Mouse (Mus musculus) c-Kit-negative CD71-positive TER-119-positive erythroid progenitor cells, embryonic 14.5 days (primary cell): ENCODE data around the gene Olfr140.

Source experiments
- DNase-seq: peaks from one replicate; pipeline ENCODE4 v3.0.0-alpha.2; 2013; ENCODE audit warnings: low read depth, low spot score

The Olfr140 gene

GRCm38 (mm10) chr2:90063494-90063893 is at the start of gene Olfr140:
Gene Olfr140 (minus strand): TSS chr2:90063594.
- no peak for DNase-seq

- DNase-seq, result no peak
These were observed 6.7 kb upstream of the Olfr140 start for GRCm38 (mm10) chr2:90070065-90070464.

- no peak for DNase-seq
These were observed 28.4 kb downstream of the Olfr140 start, which contains the start of gene Olfr1265 for GRCm38 (mm10) chr2:90035037-90035436. Gene Olfr1265 (plus strand): TSS chr2:90035337.

GRCm38 (mm10) chr2:90025477-90025876 is 37.9 kb downstream of the Olfr140 start, which contains the start of gene Olfr1264:
Gene Olfr1264 (minus strand): TSS chr2:90025577.
- DNase-seq, result no peak

GRCm38 (mm10) chr2:90011831-90012230 is 51.6 kb downstream of the Olfr140 start, which contains the start of gene Olfr1263:
Gene Olfr1263 (plus strand): TSS chr2:90012131.
- no peak for DNase-seq

GRCm38 (mm10) chr2:89999845-90000244 is 63.5 kb downstream of the Olfr140 start, which contains the start of gene Olfr1262:
Gene Olfr1262 (plus strand): TSS chr2:90000145.
- DNase-seq, result no peak
